In genomic region chr3:130999818-131000217, GRCm38 (mm10) we compare ENCODE assay signal across 29 mouse cellular contexts.
A peak's percentile ranks its signal among the peaks of the same experiment; 100 is the strongest.
DNase-seq lines count a peak whose midpoint lies in the region; ATAC-seq and TF ChIP-seq lines count a peak whose summit lies in the region.
"Had no signal": no experiment of that assay in that cellular context is flagged by ENCODE, and none has a peak within 500 bp of the region (broad histone marks: within the 10 kb centered on the region; RNA-seq: fewer than 3 reads in every experiment).

No protein-coding gene starts in this region.

- H3K36me3 ChIP-seq in liver, postnatal 0 days (replicated peaks; ENCODE audit: insufficient read depth, low read length): no peaks in the 10 kb centered on the region
- no peaks in the 10 kb centered on the region for H3K36me3 ChIP-seq in liver, embryonic 12.5 days
- no peaks in the 10 kb centered on the region for H3K36me3 ChIP-seq in intestine, postnatal 0 days (ENCODE audit: control insufficient read depth, insufficient read depth)
- H3K36me3 ChIP-seq: embryonic facial prominence, embryonic 12.5 days; G1E; heart, embryonic 12.5 days; hindbrain, embryonic 10.5 days; midbrain, embryonic 12.5 days had no signal

- H3K27ac ChIP-seq in liver, postnatal 0 days (ENCODE audit: low read depth): peak overlapping the region; percentile 40; the same call in 1 of the 2 replicates
- no peak overlapping the region for H3K27ac ChIP-seq in liver, embryonic 12.5 days
- H3K27ac ChIP-seq in intestine, postnatal 0 days (ENCODE audit: low read depth, low read length): no peak overlapping the region
- H3K27ac ChIP-seq: embryonic facial prominence, embryonic 12.5 days; hindbrain, embryonic 10.5 days; left cerebral cortex, adult 2 months; midbrain, embryonic 12.5 days had no signal

- no peaks in the 10 kb centered on the region for H3K27me3 ChIP-seq in liver, postnatal 0 days (ENCODE audit: insufficient read depth, low read length)
- no peaks in the 10 kb centered on the region for H3K27me3 ChIP-seq in liver, embryonic 12.5 days (replicated peaks)
- peaks cover 37% of the 10 kb centered on the region for H3K27me3 ChIP-seq in intestine, postnatal 0 days (replicated peaks; ENCODE audit: control insufficient read depth, insufficient read depth, low read length)
- H3K27me3 ChIP-seq: CH12.LX; embryonic facial prominence, embryonic 12.5 days; heart, embryonic 12.5 days; midbrain, embryonic 12.5 days had no signal

- 67% methylated on average over 6 of the region's 6 CpGs for WGBS in liver, postnatal 0 days (ENCODE audit: insufficient replicate concordance)
- WGBS in liver, embryonic 12.5 days (ENCODE audit: insufficient replicate concordance): 68% methylated on average over 6 of the region's 6 CpGs
- 32% methylated on average over 6 of the region's 6 CpGs for WGBS in intestine, postnatal 0 days

- H3K9me3 ChIP-seq in liver, postnatal 0 days (ENCODE audit: low read length): no peaks in the 10 kb centered on the region
- H3K9me3 ChIP-seq in liver, embryonic 12.5 days (replicated peaks): no peaks in the 10 kb centered on the region
- H3K9me3 ChIP-seq in intestine, postnatal 0 days (ENCODE audit: control insufficient read depth): no peaks in the 10 kb centered on the region
- H3K9me3 ChIP-seq: embryonic facial prominence, embryonic 12.5 days; heart, embryonic 12.5 days; hindbrain, embryonic 10.5 days; midbrain, embryonic 12.5 days had no signal

- no peak overlapping the region for H3K9ac ChIP-seq in liver, postnatal 0 days (replicated peaks)
- no peak overlapping the region for H3K9ac ChIP-seq in liver, embryonic 12.5 days
- H3K9ac ChIP-seq in intestine, postnatal 0 days (ENCODE audit: low read depth, low read length): no peak overlapping the region
- H3K9ac ChIP-seq: embryonic facial prominence, embryonic 12.5 days; heart, embryonic 12.5 days; lung, embryonic 14.5 days; midbrain, embryonic 12.5 days had no signal

- peak overlapping the region; percentile 26; the same call in 1 of the 2 replicates for H3K4me2 ChIP-seq in liver, postnatal 0 days (ENCODE audit: low read depth, low read length)
- H3K4me2 ChIP-seq in liver, embryonic 12.5 days: no peak overlapping the region
- H3K4me2 ChIP-seq in intestine, postnatal 0 days (replicated peaks; ENCODE audit: low read depth): peak overlapping the region; percentile 30
- H3K4me2 ChIP-seq: embryonic facial prominence, embryonic 12.5 days; heart, embryonic 12.5 days; lung, embryonic 14.5 days; midbrain, embryonic 12.5 days had no signal

- no peak for TF ChIP-seq CTCF in liver, postnatal 0 days (IDR thresholded peaks at IDR 0.05; ENCODE audit: low read depth)
- no peak for TF ChIP-seq CTCF in brain, embryonic 14.5 days (IDR thresholded peaks at IDR 0.05; ENCODE audit: borderline replicate concordance, extremely low read depth, insufficient read depth, insufficient read length)
- no peak for TF ChIP-seq CTCF in intestine, postnatal 0 days (IDR thresholded peaks at IDR 0.05; ENCODE audit: low read depth)

- peaks cover 5% of the 10 kb centered on the region for H3K4me1 ChIP-seq in liver, postnatal 0 days (ENCODE audit: insufficient read depth)
- no peaks in the 10 kb centered on the region for H3K4me1 ChIP-seq in liver, embryonic 12.5 days
- H3K4me1 ChIP-seq in intestine, postnatal 0 days (replicated peaks; ENCODE audit: control insufficient read depth, insufficient read depth, low read length): no peaks in the 10 kb centered on the region
- H3K4me1 ChIP-seq: embryonic facial prominence, embryonic 12.5 days; heart, embryonic 12.5 days; hindbrain, embryonic 10.5 days; midbrain, embryonic 12.5 days had no signal

- TF ChIP-seq POLR2A in brain, embryonic 14.5 days (IDR thresholded peaks at IDR 0.05; ENCODE audit: borderline replicate concordance, extremely low read depth, insufficient read depth, insufficient read length, poor library complexity, severe bottlenecking): no peak

- peak; percentile 85 for ATAC-seq in liver, postnatal 0 days
- ATAC-seq in liver, embryonic 12.5 days: no peak
- ATAC-seq in intestine, postnatal 0 days: peak; percentile 51; the same call in 1 of the 2 replicates
- no peak for ATAC-seq in erythroblast, adult 5-6 weeks (replicated peaks; ENCODE audit: low FRiP score, poor library complexity, severe bottlenecking)
- ATAC-seq: forebrain, embryonic 16.5 days; hindbrain, embryonic 16.5 days had no signal

- DNase-seq in liver, postnatal 0 days: no peak
- peak; percentile 4 for DNase-seq in NIH3T3 (ENCODE audit: low read depth)
- DNase-seq in brain, embryonic 14.5 days (ENCODE audit: low read depth): peak; percentile 50
- DNase-seq in kidney, adult 9 months: no peak
- DNase-seq: adrenal gland, adult 8-10 months; B cell, adult 2 months; cerebellum, adult 2 months; cerebellum, postnatal 25 days; gastrocnemius, postnatal 36 days; heart, postnatal 10 days; kidney, adult 11 months; kidney, postnatal 4 days; layer of hippocampus, adult 9-11 months; liver; lung, embryonic 14.5 days; thymus, postnatal 25 days had no signal

- no peak for TF ChIP-seq EP300 in liver, postnatal 0 days (IDR thresholded peaks at IDR 0.05; ENCODE audit: low read depth)

- no peak overlapping the region for H3K4me3 ChIP-seq in liver, postnatal 0 days (ENCODE audit: low read depth, low read length)
- no peak overlapping the region for H3K4me3 ChIP-seq in liver, embryonic 12.5 days
- H3K4me3 ChIP-seq in intestine, postnatal 0 days (ENCODE audit: low read depth, low read length): no peak overlapping the region
- H3K4me3 ChIP-seq: embryonic facial prominence, embryonic 12.5 days; erythroblast, embryonic 14.5 days; heart, embryonic 12.5 days; hindbrain, embryonic 10.5 days; left cerebral cortex, adult 2 months; midbrain, embryonic 12.5 days had no signal

Comparison
In these comparisons a context has a peak if more than half of its experiments do, and no peak if none do; other contexts are left out.
1. ATAC-seq: peak in liver, postnatal 0 days (single experiment) and intestine, postnatal 0 days (single experiment); none in liver, embryonic 12.5 days (single experiment) and erythroblast, adult 5-6 weeks (single experiment).
2. DNase-seq: peak in NIH3T3 (single experiment) and brain, embryonic 14.5 days (single experiment); none in liver, postnatal 0 days (single experiment) and kidney, adult 9 months (single experiment).